Mouse (Mus musculus) lung, postnatal 0 days (tissue): Measurements from ENCODE around the gene Ttc36. TPM values are rescaled to one million over a fixed set of nuclear protein-coding genes. Genes with fewer than 3 reads are reported as not detected.

Source experiments
- ATAC-seq: fragments of 200-750 bp; cut with Nextera tagmentation; 2 replicates; pipeline ENCODE4 v1.8.0; 2017; ENCODE audit warnings: moderate library complexity
- DNase-seq: peaks from one replicate; pipeline ENCODE4 v3.0.0-alpha.2; 2016; ENCODE audit warnings: low spot score
- H3K27ac ChIP-seq: fragments of 300-500 bp; sonication (generic); 2 replicates; pipeline ENCODE4 v1.5.1; 2014; ENCODE audit warnings: antibody characterized with exemption, mild to moderate bottlenecking, low read length, mixed read lengths
- H3K27me3 ChIP-seq: fragments of 300-500 bp; sonication (generic); replicated peaks from 2 replicates; pipeline ENCODE4 v1.6.1; 2014; ENCODE audit warnings: low read length, mixed read lengths; ENCODE audit not compliant: insufficient read depth
- H3K36me3 ChIP-seq: fragments of 300-500 bp; sonication (generic); 2 replicates; pipeline ENCODE4 v1.6.1; 2014; ENCODE audit warnings: low read length, mixed read lengths; ENCODE audit not compliant: insufficient read depth
- H3K4me1 ChIP-seq: fragments of 300-500 bp; sonication (generic); 2 replicates; pipeline ENCODE4 v1.6.1; 2014; ENCODE audit warnings: antibody characterized with exemption, low read depth, low read length, mixed read lengths; ENCODE audit not compliant: insufficient read depth
- H3K4me2 ChIP-seq: fragments of 300-500 bp; sonication (generic); replicated peaks from 2 replicates; pipeline ENCODE4 v1.6.1; 2014; ENCODE audit warnings: low read depth, mild to moderate bottlenecking, low read length, moderate library complexity, mixed read lengths
- H3K4me3 ChIP-seq: fragments of 300-500 bp; sonication (generic); 2 replicates; pipeline ENCODE4 v1.5.1; 2014; ENCODE audit warnings: low read depth, low read length
- H3K9ac ChIP-seq: fragments of 300-500 bp; sonication (generic); replicated peaks from 2 replicates; pipeline ENCODE4 v1.6.1; 2014; ENCODE audit warnings: low read depth, mild to moderate bottlenecking
- H3K9me3 ChIP-seq: fragments of 300-500 bp; sonication (generic); 2 replicates; pipeline ENCODE4 v1.6.1; 2016; ENCODE audit warnings: low read length, mixed read lengths
- CTCF ChIP-seq: IDR thresholded peaks from 2 replicates; pipeline ENCODE4 v1.5.1; 2016; ENCODE audit warnings: antibody characterized with exemption, mild to moderate bottlenecking
- EP300 ChIP-seq: IDR thresholded peaks from 2 replicates; pipeline ENCODE4 v1.6.1; 2016; ENCODE audit warnings: antibody characterized with exemption, mild to moderate bottlenecking, control low read depth
- WGBS: fragments of 180-500 bp; shearing (Covaris S2); extraction: QIAGEN DNeasy Blood & Tissue Kit; methylation state at CpG from one replicate; pipeline ENCODE4 v1.1.7; 2014; 5-methylcytosine and 5-hydroxymethylcytosine counted together
- polyA plus RNA-seq: library from polyadenylated mRNA; unstranded; fragments of >200 nt; fragmentation: Nextera tagmentation; extraction: Ambion mirVana; gene quantifications from 2 replicates; pipeline ENCODE4 v1.2.1, GENCODE M21; 2015

The Ttc36 gene
- 12.9 and 15.1 TPM in 2 replicates for polyA plus RNA-seq

DNA sequence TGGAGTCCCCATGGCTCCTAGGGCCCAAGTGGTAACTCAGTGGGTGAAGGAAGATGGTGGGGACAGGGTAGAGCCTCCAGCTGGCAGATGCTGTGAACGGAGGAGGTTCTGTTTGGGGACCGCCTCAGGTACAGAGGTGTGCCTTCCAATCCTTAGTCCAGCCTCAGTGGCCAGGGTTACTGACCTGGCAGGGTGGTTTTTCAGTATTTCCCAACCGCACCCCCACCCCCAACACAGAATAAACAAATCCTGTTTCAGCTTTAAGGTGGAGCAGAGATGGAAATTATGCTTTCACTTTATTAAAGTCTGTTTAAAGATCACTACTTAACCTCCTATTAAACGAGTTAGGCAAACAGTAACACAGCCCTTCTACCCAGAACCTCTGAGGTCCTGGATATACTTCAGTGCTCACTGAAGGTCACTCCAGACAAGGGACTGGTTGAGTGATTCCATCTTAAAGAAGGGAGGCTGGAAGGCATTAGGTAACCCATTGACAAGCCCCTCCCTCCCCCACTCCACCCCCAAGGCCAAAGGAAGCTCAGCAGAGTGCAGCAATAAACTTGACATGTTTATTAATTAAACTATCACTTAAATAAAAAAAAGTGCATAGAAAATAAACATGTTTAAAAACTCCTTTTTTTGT is at the start of gene Ttc36:
Ttc36 (minus strand) TSS at position 265 of the 643 bp plus-strand sequence.
- H3K36me3 ChIP-seq: peaks cover 13% of the 10 kb centered on the region; the same call in 1 of the 2 replicates
- H3K27ac ChIP-seq: peak within 1 kb of the TSS; percentile 51; the same call in 1 of the 2 replicates
- peak; percentile 63 for TF ChIP-seq EP300
- TF ChIP-seq CTCF: no peak
- H3K4me2 ChIP-seq: no peak within 1 kb of the TSS; the same call in 1 of the 2 replicates
- H3K9ac ChIP-seq: no peak within 1 kb of the TSS
- WGBS: 40% methylated on average over 4 of the region's 4 CpGs
- ATAC-seq: peak; percentile 75
- no peaks in the 10 kb centered on the region for H3K27me3 ChIP-seq
- DNase-seq: peak; percentile 83
- peaks cover 4% of the 10 kb centered on the region; the same call in 1 of the 2 replicates for H3K4me1 ChIP-seq
- no peak within 1 kb of the TSS for H3K4me3 ChIP-seq
- H3K9me3 ChIP-seq: no peaks in the 10 kb centered on the region

DNA sequence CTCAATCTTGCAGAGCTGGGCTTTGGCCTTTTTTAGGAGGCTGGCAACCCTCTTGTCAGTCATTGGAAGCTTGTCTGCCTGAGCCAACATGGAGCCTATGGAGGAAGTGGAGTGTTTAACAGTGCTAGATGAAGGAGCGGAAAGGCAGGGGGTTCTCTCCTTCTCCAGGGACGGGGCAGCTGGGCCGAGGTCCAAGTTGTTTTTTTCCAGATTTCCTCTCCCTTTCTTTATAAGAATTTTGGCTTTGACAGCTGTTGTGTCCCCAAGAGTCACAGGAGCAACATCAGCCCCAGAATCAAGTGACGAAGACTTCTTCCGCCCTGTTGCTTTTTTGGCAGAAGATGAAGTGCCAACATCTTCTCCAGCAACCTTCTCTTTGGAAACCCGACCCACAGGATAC is 44.6 kb upstream of the Ttc36 start:
- no peak for ATAC-seq
- Histone ChIP-seq H3K4me2 (no peak overlapping the region), H3K9me3 (no peaks in the 10 kb centered on the region), H3K4me1 (no peaks in the 10 kb centered on the region), H3K4me3 (no peak overlapping the region), H3K9ac (no peak overlapping the region), H3K36me3 (peaks cover 53% of the 10 kb centered on the region), H3K27ac (no peak overlapping the region), H3K27me3 (no peaks in the 10 kb centered on the region)
- no peak for TF ChIP-seq CTCF
- TF ChIP-seq EP300: no peak
- 61% methylated on average over 6 of the region's 6 CpGs for WGBS
- DNase-seq: no peak

DNA sequence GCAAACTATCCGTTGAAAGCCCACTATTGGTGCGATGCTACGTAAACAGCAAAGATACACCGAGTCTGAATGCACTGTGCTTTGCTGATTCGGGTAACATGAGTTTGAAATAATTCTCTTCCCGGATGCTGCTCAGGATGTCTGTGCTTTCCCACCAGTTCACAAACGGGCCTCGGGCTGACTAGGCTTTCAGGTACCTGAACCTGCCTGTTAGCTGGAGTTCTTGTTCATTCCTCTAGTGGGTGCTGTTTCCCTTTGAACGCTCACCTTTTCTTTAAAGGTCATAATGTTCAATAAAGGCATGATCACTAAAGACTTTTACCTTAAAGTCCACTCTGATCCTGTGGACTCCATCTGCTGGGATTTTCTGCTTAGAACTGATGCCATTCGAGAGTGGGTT is 38.4 kb upstream of the Ttc36 start:
- no peak for TF ChIP-seq EP300
- TF ChIP-seq CTCF: peak; percentile 66
- H3K4me2 ChIP-seq: no peak overlapping the region
- no peaks in the 10 kb centered on the region for H3K27me3 ChIP-seq
- H3K9ac ChIP-seq: no peak overlapping the region
- no peaks in the 10 kb centered on the region for H3K4me1 ChIP-seq
- no peak overlapping the region for H3K27ac ChIP-seq
- no peak overlapping the region for H3K4me3 ChIP-seq
- H3K36me3 ChIP-seq: peaks cover 54% of the 10 kb centered on the region
- WGBS: 84% methylated on average over 10 of the region's 10 CpGs
- no peak for ATAC-seq
- DNase-seq: peak; percentile 21
- H3K9me3 ChIP-seq: no peaks in the 10 kb centered on the region

GRCm38 (mm10) chr9:44836439-44836838 is 33.6 kb upstream of the Ttc36 start:
- TF ChIP-seq CTCF: peak; percentile 84
- no peak for TF ChIP-seq EP300
- WGBS: 42% methylated on average over 7 of the region's 7 CpGs
- Histone ChIP-seq H3K27me3 (no peaks in the 10 kb centered on the region), H3K9ac (no peak overlapping the region), H3K27ac (no peak overlapping the region), H3K4me2 (no peak overlapping the region), H3K9me3 (no peaks in the 10 kb centered on the region), H3K4me3 (no peak overlapping the region), H3K36me3 (peaks cover 45% of the 10 kb centered on the region), H3K4me1 (no peaks in the 10 kb centered on the region)
- ATAC-seq (peak; percentile 40; the same call in 1 of the 2 replicates), DNase-seq (peak; percentile 87)

- Histone ChIP-seq H3K27ac (no peak overlapping the region), H3K4me2 (no peak overlapping the region), H3K4me1 (no peaks in the 10 kb centered on the region), H3K36me3 (peaks cover 38% of the 10 kb centered on the region), H3K9ac (no peak overlapping the region), H3K9me3 (no peaks in the 10 kb centered on the region), H3K27me3 (no peaks in the 10 kb centered on the region), H3K4me3 (no peak overlapping the region)
- no peak for TF ChIP-seq CTCF
- TF ChIP-seq EP300: no peak
- WGBS: 50% methylated on average over 4 of the region's 4 CpGs
- ATAC-seq (peak; percentile 57; the same call in 1 of the 2 replicates), DNase-seq (no peak)
Measured at GRCm38 (mm10) chr9:44832356-44832755, 29.5 kb upstream of the Ttc36 start.

DNA sequence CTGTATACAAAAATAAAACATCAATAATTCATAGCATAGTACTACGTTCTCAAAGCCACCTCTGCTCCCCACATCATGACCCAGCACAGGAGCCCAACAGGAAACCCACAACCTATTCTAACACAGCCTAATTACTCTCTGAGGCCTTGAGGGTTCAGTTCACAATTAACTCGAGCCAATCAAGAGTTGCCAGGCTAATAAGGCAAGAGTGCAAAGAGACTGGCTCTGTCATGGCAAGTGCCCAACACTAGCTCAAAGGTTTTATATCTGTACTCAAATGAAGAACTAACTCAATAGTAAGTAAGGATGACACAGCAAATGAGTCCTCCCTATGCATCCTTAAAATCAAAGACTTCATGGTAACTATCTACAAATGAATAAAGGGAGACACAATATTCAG is 27.6 kb upstream of the Ttc36 start:
- DNase-seq: no peak
- Histone ChIP-seq H3K9me3 (no peaks in the 10 kb centered on the region), H3K27ac (no peak overlapping the region), H3K4me2 (no peak overlapping the region), H3K27me3 (no peaks in the 10 kb centered on the region), H3K4me1 (no peaks in the 10 kb centered on the region), H3K4me3 (no peak overlapping the region), H3K36me3 (peaks cover 40% of the 10 kb centered on the region), H3K9ac (no peak overlapping the region)
- ATAC-seq: no peak
- WGBS: 82% methylated on average over 2 of the region's 2 CpGs
- TF ChIP-seq CTCF (no peak), EP300 (no peak)
